Mouse (Mus musculus): ENCODE results near the gene Acp2. TPM values are rescaled to one million over a fixed set of nuclear protein-coding genes. Genes with fewer than 3 reads are reported as not detected.
A peak's percentile ranks its signal among the peaks of the same experiment; 100 is the strongest.

The Acp2 gene
- total RNA-seq (2021): 10 to 100 TPM; 49.7 to 51.4 TPM

GRCm38 (mm10) chr2:91202222-91202971 lies at the start of gene Acp2, which contains the start of gene Nr1h3:
Gene Acp2, plus strand, starts transcription at chr2:91202885.
Gene Nr1h3, minus strand, starts transcription at chr2:91202834.
- DNase-seq (ENCODE audit: low spot score in 2 of 2): peak; percentile 93 to 98
- intact Hi-C loops (cut with DNase I): loop anchor here (1.0 to 2.0 kb wide), 2 partner anchors 20 to 34 kb away; partner anchors contain the start of gene Ddb2

DNA sequence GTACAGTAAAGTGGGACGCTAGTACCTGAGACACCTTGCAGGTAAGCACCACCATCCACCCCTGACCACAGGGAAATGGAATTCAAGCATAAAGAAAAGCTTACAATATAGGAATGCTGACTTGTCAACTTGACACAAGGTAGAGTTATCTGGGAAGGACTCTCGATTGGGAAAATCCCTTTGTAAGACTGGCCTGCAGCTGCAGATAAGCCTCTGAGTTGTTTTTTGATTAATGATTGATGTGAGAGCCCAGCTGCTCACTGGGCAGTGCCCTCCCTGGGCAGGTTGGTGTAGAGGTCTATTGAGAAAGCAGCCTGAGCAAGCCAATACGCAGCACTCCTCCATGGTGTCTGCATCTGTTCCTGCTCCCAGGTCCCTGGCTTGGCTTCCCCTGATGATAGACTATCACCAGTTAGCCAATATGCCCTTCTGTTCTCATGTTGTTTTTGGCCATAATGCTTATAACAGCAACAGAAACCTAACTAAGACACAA lies 49.8 kb upstream of the Acp2 start:
- intact Hi-C loops (cut with DNase I): no loop called here
- no peak for DNase-seq (ENCODE audit: low spot score in 2 of 2)

- no peak for DNase-seq (ENCODE audit: low spot score in 2 of 2)
- intact Hi-C loops (cut with DNase I): no loop called here
Observed at GRCm38 (mm10) chr2:91154091-91154490, 48.6 kb upstream of the Acp2 start.

DNA sequence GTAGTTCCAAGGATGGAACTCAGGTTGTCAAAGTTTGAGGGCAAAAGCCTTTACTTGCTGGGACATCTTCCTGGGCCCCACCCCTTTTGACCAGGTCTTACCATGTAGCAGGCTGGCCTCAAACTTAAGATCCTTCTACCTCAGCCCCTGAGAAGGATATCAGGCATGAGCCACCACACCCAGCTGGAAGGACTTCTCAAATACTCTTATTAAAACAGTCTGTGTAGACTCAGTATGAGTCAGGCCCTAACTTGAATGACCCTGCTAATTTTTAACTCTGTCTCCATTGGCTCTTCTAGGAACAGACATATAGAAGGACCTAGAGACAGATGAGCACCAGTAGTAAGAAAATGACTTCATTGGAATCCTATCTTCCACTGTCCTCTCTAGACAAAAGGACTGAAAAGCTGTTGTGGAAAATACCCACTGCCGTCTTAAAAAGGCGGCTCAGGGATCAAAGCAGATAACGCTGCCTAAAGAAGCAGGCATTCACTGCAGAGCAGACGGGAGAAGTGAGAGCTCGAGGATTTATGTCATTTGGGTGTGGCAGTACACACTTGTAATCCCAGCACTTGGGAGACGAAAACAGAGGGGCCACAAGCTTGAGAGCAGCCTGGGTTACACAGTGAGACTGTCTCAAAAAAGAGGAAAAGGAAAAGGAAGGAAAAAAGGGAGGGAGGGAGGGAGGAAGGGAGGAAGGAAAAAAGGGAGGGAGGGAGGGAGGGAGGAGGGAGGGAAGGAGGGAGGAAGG lies 45.5 kb upstream of the Acp2 start:
- DNase-seq (ENCODE audit: low spot score in 2 of 2): no peak
- intact Hi-C loops (cut with DNase I): loop anchor here (2.0 kb wide), 1 partner anchor 20 kb away; no protein-coding TSS in a partner anchor

GRCm38 (mm10) chr2:91160591-91160990 lies 42.1 kb upstream of the Acp2 start:
- DNase-seq (ENCODE audit: low spot score in 2 of 2): no peak
- intact Hi-C loops (cut with DNase I): no loop called here

DNA sequence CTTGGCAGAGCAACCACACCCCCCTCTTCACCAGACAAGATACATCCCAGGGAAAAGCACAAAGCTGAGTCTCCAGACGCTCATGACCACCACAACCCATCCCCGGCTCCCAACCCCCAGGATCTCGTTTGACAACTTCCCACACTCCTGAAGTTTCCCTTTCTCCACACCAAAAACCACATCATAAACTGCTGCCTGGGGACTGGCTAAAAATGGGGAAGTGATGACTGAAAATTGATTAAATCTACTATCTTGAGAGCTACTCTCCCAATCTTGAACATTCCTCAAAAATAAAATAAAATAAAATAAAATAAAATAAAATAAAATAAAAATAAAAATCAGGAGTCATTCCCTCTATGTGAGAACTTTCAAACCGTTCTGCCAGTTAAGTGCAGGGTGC lies 39.7 kb upstream of the Acp2 start:
- no peak for DNase-seq (ENCODE audit: low spot score in 2 of 2)
- intact Hi-C loops (cut with DNase I): no loop called here

GRCm38 (mm10) chr2:91163532-91163931 lies 39.2 kb upstream of the Acp2 start:
- no peak for DNase-seq (ENCODE audit: low spot score in 2 of 2)
- intact Hi-C loops (cut with DNase I): no loop called here

DNA sequence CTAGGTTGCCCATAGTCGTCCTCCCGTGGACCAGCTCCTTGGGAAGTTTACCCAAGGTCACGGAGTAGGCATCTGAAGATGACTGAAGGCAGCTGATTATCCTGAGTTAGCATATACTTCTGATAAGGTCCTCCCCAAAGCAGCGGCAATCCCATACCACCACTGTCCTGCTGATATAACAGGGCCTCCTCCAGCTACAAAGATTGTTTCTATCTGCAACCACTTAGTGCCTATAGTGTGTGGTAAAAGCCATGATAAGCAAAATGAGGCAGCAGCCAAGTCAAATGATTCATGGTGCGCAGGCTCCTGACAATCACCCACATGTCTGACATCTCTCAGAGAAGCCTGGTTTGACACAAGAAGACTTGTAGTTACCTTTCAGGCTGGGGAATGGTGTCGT lies 37.7 kb upstream of the Acp2 start:
- intact Hi-C loops (cut with DNase I): no loop called here
- no peak for DNase-seq (ENCODE audit: low spot score in 2 of 2)

- intact Hi-C loops (cut with DNase I): no loop called here
Observed at GRCm38 (mm10) chr2:91167629-91168028, 35.1 kb upstream of the Acp2 start.

GRCm38 (mm10) chr2:91169587-91170322 lies 32.9 kb upstream of the Acp2 start:
- intact Hi-C loops (cut with DNase I): no loop called here
- DNase-seq (ENCODE audit: low spot score in 2 of 2): no peak

More at GRCm38 (mm10) chr2:91167629-91168028, 35.1 kb upstream of the Acp2 start:
- no peak for DNase-seq (ENCODE audit: low spot score in 2 of 2)

DNA sequence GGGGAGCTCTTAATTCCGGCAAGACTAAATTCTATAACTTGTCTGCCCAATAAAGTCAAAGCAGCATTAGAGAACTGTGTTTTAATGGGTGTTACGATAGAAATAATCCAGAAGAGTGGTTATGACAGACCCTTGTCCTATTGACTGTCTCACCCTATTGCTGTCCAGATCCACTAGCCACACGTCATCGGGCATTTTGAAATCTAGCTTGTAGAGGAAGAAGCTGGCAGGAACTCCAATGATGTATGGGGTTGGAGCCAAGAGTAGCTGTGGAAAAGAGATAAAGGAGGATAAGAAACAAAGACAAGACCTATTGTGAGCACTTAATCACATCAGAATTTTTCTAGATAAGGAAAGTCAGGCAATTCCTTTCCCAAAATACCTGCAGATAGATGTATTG lies 27.2 kb upstream of the Acp2 start:
- no peak for DNase-seq (ENCODE audit: low spot score in 2 of 2)
- intact Hi-C loops (cut with DNase I): no loop called here

- no peak for DNase-seq (ENCODE audit: low spot score in 2 of 2)
- intact Hi-C loops (cut with DNase I): loop anchor here (2.0 kb wide), 1 partner anchor 19 kb away; no protein-coding TSS in a partner anchor
Observed at GRCm38 (mm10) chr2:91176234-91176633, 26.5 kb upstream of the Acp2 start.

DNA sequence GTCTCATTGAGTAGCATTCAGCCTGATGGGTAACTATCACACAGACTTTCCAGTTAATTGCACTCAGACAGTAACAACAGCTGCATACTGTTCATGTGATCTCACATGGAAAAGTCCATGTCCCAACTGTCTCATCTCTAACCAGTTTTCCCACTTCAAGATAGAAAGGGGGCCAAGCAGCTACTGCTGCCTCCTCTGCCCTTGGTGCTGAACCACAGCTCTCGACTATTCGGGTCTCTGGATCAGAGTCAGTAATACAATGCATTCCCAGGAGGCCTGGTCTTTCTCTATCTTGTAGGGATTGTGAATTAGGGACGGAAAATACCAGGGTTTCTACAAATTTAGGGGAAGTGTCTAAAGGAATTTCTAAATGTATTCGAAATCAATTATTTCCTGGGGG lies 22.9 kb upstream of the Acp2 start:
- intact Hi-C loops (cut with DNase I): no loop called here
- DNase-seq (ENCODE audit: low spot score in 2 of 2): no peak

- intact Hi-C loops (cut with DNase I): no loop called here
- no peak for DNase-seq (ENCODE audit: low spot score in 2 of 2)
Observed at GRCm38 (mm10) chr2:91180706-91181105, 22.0 kb upstream of the Acp2 start.

GRCm38 (mm10) chr2:91182016-91182404 lies 20.7 kb upstream of the Acp2 start:
- DNase-seq (ENCODE audit: low spot score in 2 of 2): peak; percentile 27 to 64
- intact Hi-C loops (cut with DNase I): loop anchor here (1.0 to 2.0 kb wide), 2 partner anchors 20 to 47 kb away; partner anchors contain the start of genes Acp2 and Nr1h3

DNA sequence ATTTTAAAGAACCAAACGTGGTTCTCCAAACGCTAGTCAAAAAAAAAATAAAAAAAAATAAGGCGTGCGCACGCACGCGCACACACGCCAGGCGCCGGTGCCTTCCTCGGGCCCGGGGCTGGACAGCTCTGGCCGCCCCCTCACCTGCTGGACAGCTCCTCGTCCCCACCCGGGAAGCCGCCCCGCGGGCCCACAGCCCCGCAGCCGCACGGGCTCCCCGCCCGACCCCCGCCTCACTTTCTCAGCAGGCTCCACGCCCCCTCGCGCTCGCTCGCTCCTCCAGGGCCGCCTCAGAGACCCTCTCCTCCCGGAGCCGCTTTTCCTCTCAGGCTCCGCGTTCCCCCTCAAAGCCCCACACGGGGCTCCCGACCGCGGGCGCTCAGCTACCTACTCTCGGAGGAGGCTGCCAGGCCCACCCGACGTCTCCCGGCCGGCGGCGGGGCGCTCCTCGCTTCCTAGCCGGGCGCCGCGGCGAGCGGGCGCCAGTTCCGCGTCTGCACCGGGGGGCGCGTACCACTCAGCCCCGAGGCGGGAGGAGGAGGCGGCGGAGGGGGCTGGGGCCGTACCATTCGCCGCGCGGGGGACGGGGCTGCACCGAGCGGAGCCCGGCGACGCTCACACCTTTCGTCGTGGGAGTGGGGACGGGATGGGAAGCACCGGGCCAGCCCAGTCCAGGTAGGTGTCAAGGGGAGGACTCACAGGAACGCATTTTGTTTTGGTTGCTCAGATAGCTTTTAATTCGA lies 20.1 kb upstream of the Acp2 start:
- intact Hi-C loops (cut with DNase I): loop anchor here (1.0 to 2.0 kb wide), 2 partner anchors 20 to 46 kb away; partner anchors contain the start of genes Acp2 and Nr1h3
- peak; percentile 88 to 91 for DNase-seq (ENCODE audit: low spot score in 2 of 2)

DNA sequence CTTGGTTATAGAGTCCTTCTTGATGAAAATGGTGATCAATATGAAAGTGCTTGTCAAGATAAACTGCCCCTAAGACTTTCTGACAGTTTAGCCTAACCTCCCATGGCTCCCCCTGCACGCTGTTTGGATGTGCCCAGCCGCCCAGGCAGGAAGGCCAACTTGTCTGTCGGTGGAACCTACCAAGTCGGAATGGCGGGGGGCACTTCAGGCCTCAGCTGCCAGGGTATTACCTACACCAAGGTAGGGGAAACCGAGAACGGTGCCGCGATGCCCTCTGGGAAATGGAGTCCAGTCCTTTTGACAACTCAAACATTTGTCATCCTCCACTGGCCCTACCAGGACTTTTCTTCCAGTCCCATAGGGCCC lies 19.6 kb upstream of the Acp2 start:
- intact Hi-C loops (cut with DNase I): loop anchor here (2.0 kb wide), 1 partner anchor 46 kb away; no protein-coding TSS in a partner anchor
- peak; percentile 96 to 99 for DNase-seq (ENCODE audit: low spot score in 2 of 2)

GRCm38 (mm10) chr2:91183711-91184405 lies 18.8 kb upstream of the Acp2 start, which contains the start of gene Madd:
Gene Madd, minus strand, starts transcription at chr2:91183837.
- peak in 1 of 2 experiments; percentile 39 for DNase-seq (ENCODE audit: low spot score in 2 of 2)
- intact Hi-C loops (cut with DNase I): loop anchor here (2.0 kb wide), 1 partner anchor 45 kb away; no protein-coding TSS in a partner anchor
